Mouse (Mus musculus): ENCODE data around the gene Gm43518. TPM values are rescaled to one million over a fixed set of nuclear protein-coding genes. Genes with fewer than 3 reads are reported as not detected.
A peak's percentile ranks its signal among the peaks of the same experiment; 100 is the strongest.

Gm43518 gene
- polyA plus RNA-seq (2015; fragmentation: Nextera tagmentation; extraction: Ambion mirVana) = 1.8 and 3.2 TPM in 2 replicates

DNA sequence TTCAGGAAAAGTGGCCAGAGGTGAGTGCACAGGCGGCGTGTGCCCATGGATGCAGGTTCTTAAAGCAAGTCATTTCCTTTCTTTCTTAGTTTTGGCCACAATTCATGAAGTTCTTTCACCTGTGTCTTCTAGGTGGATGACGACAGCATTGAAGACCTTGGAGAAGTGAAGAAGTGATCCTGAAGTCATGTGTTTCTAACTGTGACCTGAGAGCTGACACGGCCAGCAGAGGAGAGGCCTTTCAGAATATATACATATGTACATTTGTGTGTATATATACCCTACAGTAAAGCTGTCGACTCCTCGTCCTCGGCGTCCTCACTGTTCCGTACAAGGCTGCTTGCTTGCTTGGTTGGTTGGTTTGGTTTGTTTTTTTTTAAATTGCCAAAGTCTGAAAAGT lies at the start of gene Gm43518:
TSS of gene Gm43518 (plus strand) at position 301 of the 400 bp plus-strand sequence.
- H3K36me3 ChIP-seq (ENCODE audit: control insufficient read depth, insufficient read depth, low read length) = peaks cover 17% of the 10 kb centered on the region; the same call in 1 of the 2 replicates
- H3K27ac ChIP-seq (ENCODE audit: low read length) = no peak within 1 kb of the TSS
- no peaks in the 10 kb centered on the region for H3K27me3 ChIP-seq (ENCODE audit: control insufficient read depth, insufficient read depth, low read length)

GRCm38 (mm10) chr5:123878056-123878455 lies 49.2 kb upstream of the Gm43518 start:
- H3K4me2 ChIP-seq (ENCODE audit: low read depth, low read length) = peak overlapping the region; percentile 44
- peak overlapping the region; percentile 49 for H3K9ac ChIP-seq (ENCODE audit: low read length)
- H3K4me3 ChIP-seq (replicated peaks; ENCODE audit: low read length) = peak overlapping the region; percentile 30
- H3K36me3 ChIP-seq (ENCODE audit: control insufficient read depth, insufficient read depth, low read length) = no peaks in the 10 kb centered on the region
- WGBS = 32% methylated on average over 14 of the region's 14 CpGs
- no peaks in the 10 kb centered on the region for H3K27me3 ChIP-seq (ENCODE audit: control insufficient read depth, insufficient read depth, low read length)
- H3K27ac ChIP-seq (ENCODE audit: low read length) = peak overlapping the region; percentile 69
- ATAC-seq (ENCODE audit: insufficient read depth, low FRiP score) = no peak
- H3K4me1 ChIP-seq (ENCODE audit: control insufficient read depth, insufficient read depth, low read length) = peaks cover 22% of the 10 kb centered on the region
- no peaks in the 10 kb centered on the region for H3K9me3 ChIP-seq (replicated peaks; ENCODE audit: control insufficient read depth, low read length)

More for the DNA sequence above, at the start of gene Gm43518:
- Histone ChIP-seq H3K4me3 (replicated peaks; ENCODE audit: low read length) (no peak within 1 kb of the TSS), H3K4me2 (ENCODE audit: low read depth, low read length) (no peak within 1 kb of the TSS), H3K9me3 (replicated peaks; ENCODE audit: control insufficient read depth, low read length) (no peaks in the 10 kb centered on the region), H3K9ac (ENCODE audit: low read length) (no peak within 1 kb of the TSS), H3K4me1 (ENCODE audit: control insufficient read depth, insufficient read depth, low read length) (peaks cover 4% of the 10 kb centered on the region; the same call in 1 of the 2 replicates)
- ATAC-seq (ENCODE audit: insufficient read depth, low FRiP score) = no peak
- WGBS = 92% methylated on average over 9 of the region's 9 CpGs

GRCm38 (mm10) chr5:123879928-123880327 lies 47.3 kb upstream of the Gm43518 start, which contains the start of gene Hcar1:
TSS of gene Hcar1 (minus strand) at chr5:123880020.
- Histone ChIP-seq H3K4me2 (ENCODE audit: low read depth, low read length) (peak within 1 kb of the TSS; percentile 44), H3K36me3 (ENCODE audit: control insufficient read depth, insufficient read depth, low read length) (no peaks in the 10 kb centered on the region), H3K27ac (ENCODE audit: low read length) (peak within 1 kb of the TSS; percentile 69), H3K9ac (ENCODE audit: low read length) (peak within 1 kb of the TSS; percentile 58), H3K4me1 (ENCODE audit: control insufficient read depth, insufficient read depth, low read length) (peaks cover 22% of the 10 kb centered on the region), H3K9me3 (replicated peaks; ENCODE audit: control insufficient read depth, low read length) (no peaks in the 10 kb centered on the region), H3K27me3 (ENCODE audit: control insufficient read depth, insufficient read depth, low read length) (no peaks in the 10 kb centered on the region), H3K4me3 (replicated peaks; ENCODE audit: low read length) (peak within 1 kb of the TSS; percentile 30)
- 15% methylated on average over 12 of the region's 12 CpGs for WGBS
- peak; percentile 85 for ATAC-seq (ENCODE audit: insufficient read depth, low FRiP score)

DNA sequence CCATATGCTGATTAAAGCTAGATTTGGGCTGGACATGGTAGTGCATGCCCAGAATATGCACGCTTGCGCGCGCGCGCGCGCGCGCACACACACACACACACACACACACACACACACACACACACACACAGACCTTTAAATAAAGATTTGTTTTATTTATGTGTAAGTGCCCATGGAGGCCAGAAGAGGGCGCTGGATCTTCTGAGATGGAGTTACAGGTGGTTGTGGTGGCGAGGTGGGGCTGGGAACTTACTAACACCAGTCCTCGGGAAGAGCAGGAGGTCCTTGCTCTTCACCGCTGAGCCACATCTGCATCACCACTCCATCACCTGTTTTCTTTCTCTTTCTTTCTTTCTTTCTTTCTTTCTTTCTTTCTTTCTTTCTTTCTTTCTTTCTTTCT lies 46.4 kb upstream of the Gm43518 start:
- Histone ChIP-seq H3K4me1 (ENCODE audit: control insufficient read depth, insufficient read depth, low read length) (peaks cover 22% of the 10 kb centered on the region), H3K27ac (ENCODE audit: low read length) (no peak overlapping the region; the same call in 1 of the 2 replicates), H3K9me3 (replicated peaks; ENCODE audit: control insufficient read depth, low read length) (no peaks in the 10 kb centered on the region), H3K4me2 (ENCODE audit: low read depth, low read length) (no peak overlapping the region; the same call in 1 of the 2 replicates), H3K4me3 (replicated peaks; ENCODE audit: low read length) (no peak overlapping the region), H3K27me3 (ENCODE audit: control insufficient read depth, insufficient read depth, low read length) (no peaks in the 10 kb centered on the region), H3K9ac (ENCODE audit: low read length) (no peak overlapping the region), H3K36me3 (ENCODE audit: control insufficient read depth, insufficient read depth, low read length) (no peaks in the 10 kb centered on the region)
- no peak for ATAC-seq (ENCODE audit: insufficient read depth, low FRiP score)
- 79% methylated on average over 14 of the region's 14 CpGs for WGBS

DNA sequence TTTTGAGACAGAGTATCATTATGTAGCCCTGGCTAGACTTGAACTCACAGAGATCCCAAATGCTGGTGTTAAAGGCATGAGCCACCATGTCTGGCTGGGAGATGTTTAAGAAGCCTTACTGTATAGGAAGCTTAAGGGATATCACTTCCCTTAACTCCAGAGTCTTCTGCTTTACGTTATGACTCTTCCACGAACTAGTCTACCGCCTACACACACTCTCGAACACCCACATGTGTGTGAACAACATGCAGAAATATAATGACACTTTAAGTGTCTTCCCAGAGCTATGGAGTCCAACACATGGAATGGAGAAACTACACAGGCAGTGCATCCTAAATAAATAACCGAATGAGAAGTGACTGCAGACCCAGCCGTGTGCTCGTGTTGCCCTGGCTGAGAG lies 43.3 kb upstream of the Gm43518 start:
- no peak overlapping the region for H3K4me3 ChIP-seq (replicated peaks; ENCODE audit: low read length)
- WGBS = 67% methylated on average over 7 of the region's 7 CpGs
- H3K4me2 ChIP-seq (ENCODE audit: low read depth, low read length) = no peak overlapping the region
- H3K27me3 ChIP-seq (ENCODE audit: control insufficient read depth, insufficient read depth, low read length) = no peaks in the 10 kb centered on the region
- no peak for ATAC-seq (ENCODE audit: insufficient read depth, low FRiP score)
- peaks cover 14% of the 10 kb centered on the region for H3K4me1 ChIP-seq (ENCODE audit: control insufficient read depth, insufficient read depth, low read length)
- H3K36me3 ChIP-seq (ENCODE audit: control insufficient read depth, insufficient read depth, low read length) = no peaks in the 10 kb centered on the region
- 0 out of 2 replicates have a peak overlapping the region, but pooled peaks have one; percentile 44 for H3K9ac ChIP-seq (ENCODE audit: low read length)
- H3K9me3 ChIP-seq (replicated peaks; ENCODE audit: control insufficient read depth, low read length) = no peaks in the 10 kb centered on the region
- peak overlapping the region; percentile 35; the same call in 1 of the 2 replicates for H3K27ac ChIP-seq (ENCODE audit: low read length)

GRCm38 (mm10) chr5:123884332-123884731 lies 42.9 kb upstream of the Gm43518 start:
- Histone ChIP-seq H3K9ac (ENCODE audit: low read length) (0 out of 2 replicates have a peak overlapping the region, but pooled peaks have one; percentile 44), H3K36me3 (ENCODE audit: control insufficient read depth, insufficient read depth, low read length) (no peaks in the 10 kb centered on the region), H3K9me3 (replicated peaks; ENCODE audit: control insufficient read depth, low read length) (no peaks in the 10 kb centered on the region), H3K4me2 (ENCODE audit: low read depth, low read length) (0 out of 2 replicates have a peak overlapping the region, but pooled peaks have one; percentile 1), H3K27ac (ENCODE audit: low read length) (peak overlapping the region; percentile 35; the same call in 1 of the 2 replicates), H3K27me3 (ENCODE audit: control insufficient read depth, insufficient read depth, low read length) (no peaks in the 10 kb centered on the region), H3K4me3 (replicated peaks; ENCODE audit: low read length) (no peak overlapping the region), H3K4me1 (ENCODE audit: control insufficient read depth, insufficient read depth, low read length) (peaks cover 10% of the 10 kb centered on the region)
- no peak for ATAC-seq (ENCODE audit: insufficient read depth, low FRiP score)
- WGBS = 74% methylated on average over 10 of the region's 10 CpGs

GRCm38 (mm10) chr5:123886365-123886764 lies 40.9 kb upstream of the Gm43518 start:
- Histone ChIP-seq H3K4me3 (replicated peaks; ENCODE audit: low read length) (no peak overlapping the region), H3K4me1 (ENCODE audit: control insufficient read depth, insufficient read depth, low read length) (no peaks in the 10 kb centered on the region), H3K27me3 (ENCODE audit: control insufficient read depth, insufficient read depth, low read length) (no peaks in the 10 kb centered on the region), H3K9ac (ENCODE audit: low read length) (no peak overlapping the region), H3K9me3 (replicated peaks; ENCODE audit: control insufficient read depth, low read length) (no peaks in the 10 kb centered on the region), H3K36me3 (ENCODE audit: control insufficient read depth, insufficient read depth, low read length) (no peaks in the 10 kb centered on the region), H3K27ac (ENCODE audit: low read length) (no peak overlapping the region), H3K4me2 (ENCODE audit: low read depth, low read length) (no peak overlapping the region)
- ATAC-seq (ENCODE audit: insufficient read depth, low FRiP score) = no peak
- WGBS = 69% methylated on average over 3 of the region's 3 CpGs

DNA sequence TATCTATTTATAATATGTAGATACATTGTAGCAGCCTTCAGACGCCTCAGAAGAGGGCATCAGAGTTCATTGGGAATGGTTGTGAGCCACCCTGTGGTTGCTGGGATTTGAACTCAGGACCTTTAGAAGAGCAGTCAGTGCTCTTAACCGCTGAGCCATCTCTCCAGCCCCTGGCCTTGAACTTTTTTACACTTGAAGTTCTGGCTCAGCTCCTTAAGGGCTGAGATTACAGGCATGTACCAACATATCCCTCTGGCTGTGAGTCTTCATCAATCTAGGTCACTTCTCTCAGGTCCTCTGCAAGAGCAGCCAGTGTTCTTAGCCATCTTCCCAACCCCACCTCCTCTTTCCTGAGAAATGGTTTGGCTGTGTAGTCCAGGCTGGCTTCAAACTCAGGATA lies 36.9 kb upstream of the Gm43518 start:
- no peaks in the 10 kb centered on the region for H3K9me3 ChIP-seq (replicated peaks; ENCODE audit: control insufficient read depth, low read length)
- no peaks in the 10 kb centered on the region for H3K4me1 ChIP-seq (ENCODE audit: control insufficient read depth, insufficient read depth, low read length)
- H3K4me2 ChIP-seq (ENCODE audit: low read depth, low read length) = no peak overlapping the region
- no peak overlapping the region for H3K9ac ChIP-seq (ENCODE audit: low read length)
- H3K36me3 ChIP-seq (ENCODE audit: control insufficient read depth, insufficient read depth, low read length) = no peaks in the 10 kb centered on the region
- H3K4me3 ChIP-seq (replicated peaks; ENCODE audit: low read length) = no peak overlapping the region
- no peaks in the 10 kb centered on the region for H3K27me3 ChIP-seq (ENCODE audit: control insufficient read depth, insufficient read depth, low read length)
- ATAC-seq (ENCODE audit: insufficient read depth, low FRiP score) = no peak
- WGBS = 71% methylated on average over 2 of the region's 2 CpGs
- no peak overlapping the region for H3K27ac ChIP-seq (ENCODE audit: low read length)

DNA sequence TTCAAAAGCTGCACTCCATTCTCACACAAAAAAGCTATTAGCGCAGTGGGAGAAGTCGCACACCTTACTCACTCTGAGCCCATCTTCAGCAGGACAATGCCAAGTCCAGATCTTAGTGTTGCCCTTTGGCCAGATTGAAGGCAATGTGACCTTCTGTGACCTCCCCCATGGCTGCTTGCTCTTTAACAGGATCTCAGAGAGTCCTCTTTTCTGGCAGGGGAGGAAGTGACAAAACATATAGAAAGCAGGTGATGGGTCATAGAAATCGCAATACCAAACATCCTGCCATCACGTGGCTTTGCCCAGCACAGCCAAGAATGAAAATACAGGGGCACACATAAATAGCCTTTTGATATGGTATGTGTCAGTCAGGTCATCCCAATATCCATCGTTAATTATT lies 36.2 kb upstream of the Gm43518 start:
- ATAC-seq (ENCODE audit: insufficient read depth, low FRiP score) = no peak
- no peak overlapping the region for H3K4me3 ChIP-seq (replicated peaks; ENCODE audit: low read length)
- H3K27ac ChIP-seq (ENCODE audit: low read length) = no peak overlapping the region
- no peak overlapping the region for H3K4me2 ChIP-seq (ENCODE audit: low read depth, low read length)
- H3K27me3 ChIP-seq (ENCODE audit: control insufficient read depth, insufficient read depth, low read length) = no peaks in the 10 kb centered on the region
- no peak overlapping the region for H3K9ac ChIP-seq (ENCODE audit: low read length)
- H3K4me1 ChIP-seq (ENCODE audit: control insufficient read depth, insufficient read depth, low read length) = no peaks in the 10 kb centered on the region
- WGBS = 78% methylated on average over 5 of the region's 5 CpGs
- H3K9me3 ChIP-seq (replicated peaks; ENCODE audit: control insufficient read depth, low read length) = no peaks in the 10 kb centered on the region
- H3K36me3 ChIP-seq (ENCODE audit: control insufficient read depth, insufficient read depth, low read length) = no peaks in the 10 kb centered on the region
